Mouse (Mus musculus) Patski (cell line): ENCODE data around the gene Agpat1. TPM values are rescaled to one million over a fixed set of nuclear protein-coding genes. Genes with fewer than 3 reads are reported as not detected.
A peak's percentile ranks its signal among the peaks of the same experiment; 100 is the strongest.

Experiments used
- ATAC-seq: fragments of 100-300 bp; one replicate; pipeline ENCODE4 v1.8.0; 2021
- CTCF ChIA-PET: fragments of 350-600 bp; sonication (Branson Sonifier 250); formaldehyde crosslinking; loops from one replicate; lab custom pipeline; 2022; ENCODE audit warnings: inconsistent platforms; lab: Charles Lee
- POLR2A ChIA-PET: fragments of 350-600 bp; sonication (Branson Sonifier 250); formaldehyde crosslinking; loops from one replicate; lab custom pipeline; 2022; ENCODE audit warnings: antibody characterized with exemption, inconsistent platforms; lab: Charles Lee
- DNase-seq: peaks from one replicate; pipeline ENCODE4 v3.0.0-alpha.2; 2011; ENCODE audit warnings: low read depth, low spot score
- H3K27me3 ChIP-seq: fragments of 371-371 bp; one replicate; pipeline ENCODE4 v1.5.1; 2021
- CTCF ChIP-seq: fragments of 100-300 bp; IDR thresholded peaks from one replicate; pipeline ENCODE4 v1.5.1; 2021
- in situ Hi-C: fragments of 300-500 bp; cut with MboI; formaldehyde crosslinking; loops from 3 replicates; pipeline ENCODE4 v1.11.1; 2018; ENCODE audit warnings: low pct_unique_long_range_greater_than_20kb, mixed read lengths
- polyA plus RNA-seq: library from polyadenylated mRNA; unstranded; gene quantifications from one replicate; pipeline ENCODE4 v1.2.3, GENCODE M21; 2021

Gene Agpat1
- polyA plus RNA-seq, 1 experiment from 2014 or later = 128 TPM

GRCm38 (mm10) chr17:34629221-34629751 is 25.2 kb downstream of the Agpat1 start, which contains the start of gene Prrt1:
TSS of gene Prrt1 (plus strand) at chr17:34629533.
- DNase-seq (no peak), ATAC-seq (no peak)
- H3K27me3 ChIP-seq = no peaks in the 10 kb centered on the region
- POLR2A ChIA-PET = no interaction called here
- no peak for TF ChIP-seq CTCF
- CTCF ChIA-PET = interaction anchor here (1.3 to 1.7 kb wide), 3 partner anchors 11 to 25 kb away, joined by 3 to 4 read pairs (median 4); partner anchors contain the start of genes Agpat1, Fkbpl and Rnf5
- in situ Hi-C loops = loop anchor here (25.0 kb wide), 1 partner anchor 508 kb away; the partner anchor contains the start of genes Apom, Bag6 and D17H6S53E

GRCm38 (mm10) chr17:34629796-34630603 is 25.9 kb downstream of the Agpat1 start:
- ChIA-PET CTCF (interaction anchor here (1.3 to 1.7 kb wide), 2 partner anchors 11 to 26 kb away, joined by 3 to 4 read pairs; partner anchors contain the start of genes Agpat1 and Rnf5), POLR2A (no interaction called here)
- in situ Hi-C loops = loop anchor here (25.0 kb wide), 1 partner anchor 507 kb away; the partner anchor contains the start of genes Apom, Bag6 and D17H6S53E
- no peak for DNase-seq
- no peak for TF ChIP-seq CTCF
- H3K27me3 ChIP-seq = no peaks in the 10 kb centered on the region
- no peak for ATAC-seq

- ChIA-PET POLR2A (no interaction called here), CTCF (no interaction called here)
- in situ Hi-C loops = loop anchor here (25.0 kb wide), 1 partner anchor 506 kb away; the partner anchor contains the start of genes Apom, Bag6 and D17H6S53E
- ATAC-seq = no peak
- no peaks in the 10 kb centered on the region for H3K27me3 ChIP-seq
- TF ChIP-seq CTCF = no peak
- no peak for DNase-seq
Observed at GRCm38 (mm10) chr17:34630761-34631301, 26.8 kb downstream of the Agpat1 start.

- DNase-seq = no peak
- ChIA-PET CTCF (no interaction called here), POLR2A (no interaction called here)
- H3K27me3 ChIP-seq = no peaks in the 10 kb centered on the region
- no peak for TF ChIP-seq CTCF
- no peak for ATAC-seq
- in situ Hi-C loops = loop anchor here (25.0 kb wide), 1 partner anchor 506 kb away; the partner anchor contains the start of genes Apom, Bag6 and D17H6S53E
Observed at GRCm38 (mm10) chr17:34631647-34632046, 27.6 kb downstream of the Agpat1 start.

DNA sequence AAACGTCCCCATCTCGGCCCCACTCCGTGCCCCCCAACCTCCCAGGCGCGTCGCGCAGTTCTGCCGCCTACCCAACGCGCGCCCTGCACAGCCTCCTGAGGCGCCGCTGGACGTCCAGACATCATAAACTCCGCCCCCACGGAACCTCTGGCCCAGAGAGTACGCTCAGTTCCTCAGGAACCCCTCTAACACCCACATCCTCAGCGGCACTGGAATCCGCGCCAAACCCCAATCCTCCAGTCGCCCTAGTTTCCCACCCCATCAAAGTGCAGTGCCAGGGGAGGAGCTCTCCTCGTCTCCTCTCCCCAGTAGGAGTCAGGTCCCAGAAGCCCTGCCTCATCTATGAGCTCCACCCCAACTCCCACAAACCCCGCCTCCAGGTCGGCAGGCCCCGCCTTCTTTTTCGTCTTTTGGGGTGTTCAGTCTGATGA is 28.2 kb downstream of the Agpat1 start:
- in situ Hi-C loops = loop anchor here (25.0 kb wide), 1 partner anchor 505 kb away; the partner anchor contains the start of genes Apom, Bag6 and D17H6S53E
- no peaks in the 10 kb centered on the region for H3K27me3 ChIP-seq
- ChIA-PET POLR2A (no interaction called here), CTCF (no interaction called here)
- DNase-seq (no peak), ATAC-seq (no peak)
- TF ChIP-seq CTCF = no peak

DNA sequence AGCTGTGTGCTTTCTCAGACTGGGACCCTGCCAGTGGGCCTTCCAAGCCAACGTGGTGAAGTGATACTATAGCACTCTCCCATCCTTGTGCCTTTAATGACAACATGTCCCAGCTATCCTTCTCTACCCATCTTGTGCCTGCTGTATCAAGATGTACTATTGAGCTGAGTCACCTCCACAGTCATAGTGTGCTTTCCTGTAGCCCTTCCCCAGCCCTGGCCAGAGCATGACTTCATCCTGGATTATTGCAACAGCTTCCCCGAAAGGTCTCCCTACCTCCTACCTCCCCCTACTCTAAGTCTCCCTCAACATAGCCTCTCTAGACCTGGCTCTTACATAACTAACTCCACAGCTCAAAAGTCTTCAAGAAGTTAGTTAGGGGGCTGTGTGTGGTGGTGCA is 31.6 kb downstream of the Agpat1 start:
- no peaks in the 10 kb centered on the region for H3K27me3 ChIP-seq
- in situ Hi-C loops = loop anchor here (25.0 kb wide), 1 partner anchor 502 kb away; the partner anchor contains the start of genes Apom, Bag6 and D17H6S53E
- peak; percentile 57 for ATAC-seq
- DNase-seq = no peak
- ChIA-PET CTCF (interaction anchor here (1.1 to 1.5 kb wide), 2 partner anchors 9 to 16 kb away, joined by 4 to 5 read pairs; partner anchors contain the start of gene Fkbpl), POLR2A (interaction anchor here (0.6 kb wide), 2 partner anchors 42 to 279 kb away, joined by 3 read pairs; no protein-coding TSS in a partner anchor)
- no peak for TF ChIP-seq CTCF

DNA sequence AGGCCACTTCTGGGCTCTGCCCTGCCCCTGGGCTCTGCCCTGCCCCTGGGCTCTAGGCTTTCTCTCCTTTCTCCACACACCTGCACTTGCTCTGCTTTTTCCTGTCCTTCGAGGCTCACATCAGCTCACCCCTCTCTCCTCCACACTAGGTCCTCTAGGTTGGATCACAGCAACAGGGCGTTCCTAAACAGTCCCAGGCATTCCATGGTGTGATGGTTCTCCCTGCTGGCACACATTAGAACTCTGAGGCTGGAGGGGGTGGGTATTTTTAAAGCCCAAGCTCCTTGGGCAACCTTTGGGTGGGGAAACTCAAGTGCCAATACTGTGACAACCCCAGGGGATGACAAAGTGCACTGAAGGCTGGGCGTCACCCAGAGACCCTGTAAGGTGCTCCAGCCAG is 33.4 kb downstream of the Agpat1 start:
- no peak for TF ChIP-seq CTCF
- in situ Hi-C loops = loop anchor here (25.0 kb wide), 1 partner anchor 500 kb away; the partner anchor contains the start of genes Apom, Bag6 and D17H6S53E
- ATAC-seq (no peak), DNase-seq (no peak)
- H3K27me3 ChIP-seq = no peaks in the 10 kb centered on the region
- ChIA-PET POLR2A (no interaction called here), CTCF (no interaction called here)

DNA sequence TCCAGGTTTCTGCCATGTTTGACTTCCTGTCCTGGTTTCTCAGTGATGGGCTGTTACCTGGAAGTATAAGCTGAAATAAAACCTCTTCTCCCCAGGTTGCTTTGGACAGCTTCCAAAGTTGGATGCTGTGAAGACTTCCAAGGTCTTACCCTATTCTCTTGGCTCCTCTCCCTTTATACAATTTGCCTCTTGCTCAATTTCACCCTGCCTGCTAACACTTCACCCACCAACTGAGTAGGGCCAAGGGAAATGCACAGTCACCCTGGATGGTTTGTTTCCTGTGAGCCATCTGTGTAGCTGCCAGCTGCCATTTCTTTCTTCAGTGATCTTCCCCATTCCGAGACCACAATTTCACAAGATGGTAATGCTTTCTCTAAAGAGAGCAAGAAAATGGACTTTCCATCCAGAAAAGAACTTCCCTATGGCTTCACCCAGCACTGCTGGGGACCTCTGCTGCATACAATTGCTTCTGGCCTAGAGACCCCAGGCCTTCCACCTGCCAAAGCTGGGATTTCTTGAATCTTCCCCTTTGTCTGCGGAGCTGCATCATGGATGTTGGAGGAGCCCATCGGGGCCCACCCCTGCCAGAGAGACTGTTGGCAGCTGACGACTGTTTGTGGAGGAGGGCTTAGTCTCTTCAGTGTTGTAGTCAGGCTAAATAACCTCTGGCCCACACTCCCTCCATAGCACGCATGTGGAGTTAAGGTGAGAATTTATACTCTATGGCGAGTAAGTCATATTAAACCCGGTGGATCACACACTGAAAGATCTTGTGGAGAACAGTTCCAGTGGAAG is 35.6 kb downstream of the Agpat1 start:
- ChIA-PET CTCF (interaction anchor here (1.8 kb wide), 1 partner anchor 11 kb away, joined by 4 read pairs; the partner anchor contains the start of genes Ppt2 and Prrt1), POLR2A (interaction anchor here (1.1 to 2.0 kb wide), 2 partner anchors 12 to 20 kb away, joined by 5 to 7 read pairs; partner anchors contain the start of gene Ppt2)
- in situ Hi-C loops = loop anchor here (25.0 kb wide), 1 partner anchor 498 kb away; the partner anchor contains the start of genes Apom, Bag6 and D17H6S53E

More for the DNA sequence above, 35.6 kb downstream of the Agpat1 start:
- ATAC-seq = no peak
- no peak for DNase-seq
- H3K27me3 ChIP-seq = no peaks in the 10 kb centered on the region
- TF ChIP-seq CTCF = no peak
